Mouse (Mus musculus) layer of hippocampus, adult 18-20 months (tissue): ENCODE results near the gene Rhbdf2. TPM values are rescaled to one million over a fixed set of nuclear protein-coding genes. Genes with fewer than 3 reads are reported as not detected.

Source experiments
- DNase-seq, 2 experiments: peaks; one replicate each; pipeline ENCODE4 v3.0.0; 2022; ENCODE audit warnings: low spot score in 2 of 2
- total RNA-seq, 2 experiments: library from RNA; stranded (reverse); gene quantifications; 2 replicates each; pipeline ENCODE4 v1.2.3; 2021

The Rhbdf2 gene
- total RNA-seq, 2 experiments from 2014 or later, result 1.1 to 1.3 TPM

GRCm38 (mm10) chr11:116555572-116555971 is 71.2 kb downstream of the Rhbdf2 start:
- no peak for DNase-seq

GRCm38 (mm10) chr11:116554171-116554878 is 72.5 kb downstream of the Rhbdf2 start:
- DNase-seq, result peak in 1 of 2 experiments; percentile 59

GRCm38 (mm10) chr11:116552194-116552593 is 74.6 kb downstream of the Rhbdf2 start:
- no peak for DNase-seq

GRCm38 (mm10) chr11:116550748-116551147 is 76.1 kb downstream of the Rhbdf2 start:
- DNase-seq, result no peak

- DNase-seq, result no peak
Observed at GRCm38 (mm10) chr11:116549273-116550038, 77.4 kb downstream of the Rhbdf2 start.

DNA sequence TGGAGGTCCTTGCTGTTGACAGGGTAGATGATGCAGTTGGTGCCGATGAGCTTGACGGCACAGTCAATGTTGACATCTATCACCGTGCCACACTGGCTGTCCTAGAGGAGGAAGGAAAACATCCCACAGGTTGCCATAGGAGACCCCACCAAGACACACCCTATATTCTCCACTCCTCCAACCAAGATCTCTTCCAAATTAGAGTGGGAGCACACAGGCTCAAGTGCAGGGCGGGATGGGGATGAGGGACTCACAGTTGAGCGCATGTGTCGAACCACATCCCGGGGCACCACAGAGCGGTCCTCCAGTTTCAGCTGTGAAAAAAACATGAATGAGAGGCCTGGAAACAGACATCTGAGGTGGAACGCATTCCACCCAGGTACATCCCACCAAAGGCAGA is 78.0 kb downstream of the Rhbdf2 start:
- DNase-seq, result no peak

Other genes starting within 250 kb of the Rhbdf2 start
- gene Rnf157, start 214.0 kb downstream of the Rhbdf2 start, total RNA-seq, result 100 to 1,000 TPM; 245 to 252 TPM
- gene Ubald2, start 192.9 kb downstream of the Rhbdf2 start, total RNA-seq, result 10 to 100 TPM; 33.3 to 40.5 TPM
- not detected for gene Qrich2, start 160.8 kb downstream of the Rhbdf2 start, total RNA-seq
- 10 to 100 TPM; 87.0 to 91.5 TPM for gene Prpsap1, start 132.8 kb downstream of the Rhbdf2 start, total RNA-seq
- 1 to 10 TPM in 1 of 2 experiments, under 1 TPM in 1; 0.84 to 2.3 TPM for gene Sphk1, start 96.1 kb downstream of the Rhbdf2 start, total RNA-seq
- gene Ube2o, start 45.6 kb downstream of the Rhbdf2 start, total RNA-seq, result 100 to 1,000 TPM in 1 of 2 experiments, 10 to 100 TPM in 1; 99.4 to 104 TPM
- gene Aanat, start 40.6 kb downstream of the Rhbdf2 start, total RNA-seq, result 1 to 10 TPM in 1 of 2 experiments, under 1 TPM in 1; 0.33 to 1.1 TPM
- 1 to 10 TPM; 5.6 to 5.8 TPM for gene Prcd, start 26.5 kb upstream of the Rhbdf2 start, total RNA-seq
- gene Cygb, start 27.3 kb upstream of the Rhbdf2 start, total RNA-seq, result 10 to 100 TPM; 71.3 to 80.7 TPM
- gene St6galnac1, start 148.5 kb upstream of the Rhbdf2 start, total RNA-seq, result not detected
- gene Mxra7, start 201.0 kb upstream of the Rhbdf2 start, total RNA-seq, result 10 to 100 TPM; 21.1 to 21.5 TPM
- 10 to 100 TPM; 25.7 to 27.4 TPM for gene Mettl23, start 216.3 kb upstream of the Rhbdf2 start, total RNA-seq
- gene Jmjd6, start 216.4 kb upstream of the Rhbdf2 start, total RNA-seq, result 10 to 100 TPM; 38.3 to 39.9 TPM
- 10 to 100 TPM; 36.3 to 39.1 TPM for gene Mfsd11, start 225.4 kb upstream of the Rhbdf2 start, total RNA-seq
- 100 to 1,000 TPM; 166 to 176 TPM for gene Srsf2, start 226.1 kb upstream of the Rhbdf2 start, total RNA-seq